Mouse (Mus musculus) MEL (cell line): ENCODE measurements around the gene Kif3a. TPM values are rescaled to one million over a fixed set of nuclear protein-coding genes. Genes with fewer than 3 reads are reported as not detected.

Source experiments
- DNase-seq: peaks from one replicate; pipeline ENCODE4 v3.0.0; 2011; ENCODE audit warnings: low read depth, low spot score
- H3K27ac ChIP-seq: 2 replicates; pipeline ENCODE4 v1.5.1; 2012; ENCODE audit warnings: low read depth, mild to moderate bottlenecking, control low read depth, low read length, moderate library complexity; ENCODE audit not compliant: control insufficient read depth
- H3K27me3 ChIP-seq, 2 experiments: fragments of 150-350 bp in 1 of 2; sonication (generic) in 1 of 2; 2 replicates each; pipeline ENCODE4 v1.6.1; 2012; ENCODE audit warnings: low read length in 2 of 2, mild to moderate bottlenecking in 2 of 2, improper control_type of control experiment in 1 of 2, moderate library complexity in 1 of 2; ENCODE audit not compliant: insufficient read depth in 2 of 2, control insufficient read depth in 1 of 2
- H3K36me3 ChIP-seq, 2 experiments: 2 replicates each; pipeline ENCODE4 v1.6.1; 2012 to 2014; ENCODE audit warnings: low read length in 2 of 2, improper control_type of control experiment in 1 of 2, inconsistent platforms in 1 of 2, mild to moderate bottlenecking in 1 of 2; ENCODE audit not compliant: insufficient read depth in 2 of 2, control insufficient read depth in 1 of 2
- H3K4me1 ChIP-seq, 2 experiments: fragments of 150-350 bp in 1 of 2; sonication (generic) in 1 of 2; 2 replicates each; pipeline ENCODE4 v1.6.1; 2012; ENCODE audit warnings: low read length in 2 of 2, improper control_type of control experiment in 1 of 2, mild to moderate bottlenecking in 1 of 2; ENCODE audit not compliant: insufficient read depth in 2 of 2, control insufficient read depth in 1 of 2
- H3K4me3 ChIP-seq, 2 experiments: fragments of 150-350 bp in 1 of 2; sonication (generic) in 1 of 2; 2 replicates each; pipeline ENCODE4 v1.5.1; 2012; ENCODE audit warnings: low read depth in 2 of 2, low read length in 2 of 2, mild to moderate bottlenecking in 2 of 2, moderate library complexity in 2 of 2, control low read depth in 1 of 2, improper control_type of control experiment in 1 of 2; ENCODE audit not compliant: control insufficient read depth in 1 of 2, insufficient read depth in 1 of 2
- H3K79me2 ChIP-seq: 2 replicates; pipeline ENCODE4 v1.6.1; 2012; ENCODE audit warnings: mild to moderate bottlenecking, low read length, moderate library complexity; ENCODE audit not compliant: control insufficient read depth, poor library complexity, insufficient read depth
- H3K9ac ChIP-seq: 2 replicates; pipeline ENCODE4 v1.6.1; 2012; ENCODE audit warnings: low read depth, mild to moderate bottlenecking, control low read depth, low read length, moderate library complexity; ENCODE audit not compliant: control insufficient read depth, poor library complexity, severe bottlenecking
- H3K9me3 ChIP-seq: fragments of 150-350 bp; sonication (generic); replicated peaks from 2 replicates; pipeline ENCODE4 v1.6.1; 2012; ENCODE audit warnings: mild to moderate bottlenecking, low read length, improper control_type of control experiment, moderate library complexity; ENCODE audit not compliant: insufficient read depth
- BHLHE40 ChIP-seq: IDR thresholded peaks from 2 replicates; pipeline ENCODE4 v1.6.1; 2012; ENCODE audit warnings: low read depth, mild to moderate bottlenecking, inconsistent platforms, low read length, improper control_type of control experiment, borderline replicate concordance
- CHD2 ChIP-seq: IDR thresholded peaks from 2 replicates; pipeline ENCODE4 v1.6.1; 2011; ENCODE audit warnings: low read length, improper control_type of control experiment
- ELF1 ChIP-seq: IDR thresholded peaks from 2 replicates; pipeline ENCODE4 v1.6.1; 2014; ENCODE audit warnings: low read depth, mild to moderate bottlenecking, inconsistent platforms, low read length, improper control_type of control experiment, moderate library complexity
- EP300 ChIP-seq, 2 experiments: IDR thresholded peaks; 2 replicates each; pipeline ENCODE4 v1.6.1; 2011; ENCODE audit warnings: improper control_type of control experiment in 2 of 2, low read length in 2 of 2, low read depth in 1 of 2, mild to moderate bottlenecking in 1 of 2
- ETS1 ChIP-seq: IDR thresholded peaks from 2 replicates; pipeline ENCODE4 v1.6.1; 2012; ENCODE audit warnings: low read depth, mild to moderate bottlenecking, inconsistent platforms, low read length, improper control_type of control experiment, moderate library complexity
- GATA1 ChIP-seq: IDR thresholded peaks from 2 replicates; pipeline ENCODE4 v1.6.1; 2011; ENCODE audit warnings: low read depth, low read length, improper control_type of control experiment
- JUND ChIP-seq: IDR thresholded peaks from 2 replicates; pipeline ENCODE4 v1.6.1; 2011; ENCODE audit warnings: low read depth, mild to moderate bottlenecking, improper control_type of control experiment, low read length
- MAFK ChIP-seq: IDR thresholded peaks from 2 replicates; pipeline ENCODE4 v1.6.1; 2011; ENCODE audit warnings: low read depth, mild to moderate bottlenecking, low read length, improper control_type of control experiment, borderline replicate concordance
- MAZ ChIP-seq: IDR thresholded peaks from 2 replicates; pipeline ENCODE4 v1.6.1; 2012; ENCODE audit warnings: low read depth, mild to moderate bottlenecking, inconsistent platforms, low read length, improper control_type of control experiment
- MYB ChIP-seq: IDR thresholded peaks from 2 replicates; pipeline ENCODE4 v1.6.1; 2011; ENCODE audit warnings: mild to moderate bottlenecking, low read depth, low read length, improper control_type of control experiment
- MYC ChIP-seq: IDR thresholded peaks from 2 replicates; pipeline ENCODE4 v1.6.1; 2011; ENCODE audit warnings: low read depth, mild to moderate bottlenecking, low read length, improper control_type of control experiment, moderate library complexity
- NELFE ChIP-seq: IDR thresholded peaks from 2 replicates; pipeline ENCODE4 v1.6.1; 2011; ENCODE audit warnings: low read depth, low read length, improper control_type of control experiment
- POLR2A ChIP-seq, 2 experiments: IDR thresholded peaks; 2 replicates each; pipeline ENCODE4 v1.6.1; 2011 to 2012; ENCODE audit warnings: low read length in 2 of 2, mild to moderate bottlenecking in 2 of 2, control low read depth in 1 of 2, improper control_type of control experiment in 1 of 2, low read depth in 1 of 2, moderate library complexity in 1 of 2; ENCODE audit not compliant: control insufficient read depth in 1 of 2, insufficient read depth in 1 of 2, poor library complexity in 1 of 2
- POLR2AphosphoS2 ChIP-seq: IDR thresholded peaks from 2 replicates; pipeline ENCODE4 v1.6.1; 2011; ENCODE audit warnings: low read length, improper control_type of control experiment
- RAD21 ChIP-seq: IDR thresholded peaks from 2 replicates; pipeline ENCODE4 v1.6.1; 2011; ENCODE audit warnings: mild to moderate bottlenecking, low read depth, low read length, improper control_type of control experiment
- RCOR1 ChIP-seq: IDR thresholded peaks from 2 replicates; pipeline ENCODE4 v1.6.1; 2012; ENCODE audit warnings: low read depth, mild to moderate bottlenecking, inconsistent platforms, low read length, improper control_type of control experiment
- SIN3A ChIP-seq: IDR thresholded peaks from 2 replicates; pipeline ENCODE4 v1.6.1; 2012; ENCODE audit warnings: low read length, improper control_type of control experiment, inconsistent platforms
- TBP ChIP-seq: IDR thresholded peaks from 2 replicates; pipeline ENCODE4 v1.8.0; 2011; ENCODE audit warnings: low read depth, low read length, improper control_type of control experiment
- TCF12 ChIP-seq: IDR thresholded peaks from 2 replicates; pipeline ENCODE4 v1.6.1; 2014; ENCODE audit warnings: low read depth, mild to moderate bottlenecking, inconsistent platforms, low read length, improper control_type of control experiment, moderate library complexity
- UBTF ChIP-seq: IDR thresholded peaks from 2 replicates; pipeline ENCODE4 v1.6.1; 2012; ENCODE audit warnings: low read depth, mild to moderate bottlenecking, inconsistent platforms, low read length, improper control_type of control experiment, moderate library complexity, borderline replicate concordance; ENCODE audit not compliant: insufficient read depth
- USF1 ChIP-seq: IDR thresholded peaks from 2 replicates; pipeline ENCODE4 v1.6.1; 2014; ENCODE audit warnings: low read depth, mild to moderate bottlenecking, inconsistent platforms, low read length, improper control_type of control experiment, moderate library complexity
- ZC3H11A ChIP-seq: IDR thresholded peaks from 2 replicates; pipeline ENCODE4 v1.6.1; 2012; ENCODE audit warnings: low read depth, mild to moderate bottlenecking, inconsistent platforms, low read length, improper control_type of control experiment
- ZKSCAN1 ChIP-seq: IDR thresholded peaks from 2 replicates; pipeline ENCODE4 v1.6.1; 2012; ENCODE audit warnings: low read depth, mild to moderate bottlenecking, inconsistent platforms, low read length, improper control_type of control experiment, moderate library complexity
- polyA plus RNA-seq, 2 experiments: library from polyadenylated mRNA; stranded (reverse) in 1 of 2; unstranded in 1 of 2; fragments of >175 nt in 1 of 2; fragments of >200 nt in 1 of 2; gene quantifications; 2 replicates each; pipeline versions ENCODE4 v1.2.1 to v1.2.4; 2012; ENCODE audit warnings: low replicate concordance in 2 of 2, low read depth in 1 of 2; ENCODE audit not compliant: insufficient read length in 2 of 2, insufficient read depth in 1 of 2, missing spikeins in 1 of 2
- total RNA-seq: library from RNA; depleted of rRNA; stranded (reverse); fragments of 300-350 nt; gene quantifications from 2 replicates; pipeline ENCODE4 v1.2.3, GENCODE M21; 2012

Kif3a gene
- total and polyA plus RNA-seq, 3 experiments, result 13.6 to 88.3 (median 17.1) TPM

DNA sequence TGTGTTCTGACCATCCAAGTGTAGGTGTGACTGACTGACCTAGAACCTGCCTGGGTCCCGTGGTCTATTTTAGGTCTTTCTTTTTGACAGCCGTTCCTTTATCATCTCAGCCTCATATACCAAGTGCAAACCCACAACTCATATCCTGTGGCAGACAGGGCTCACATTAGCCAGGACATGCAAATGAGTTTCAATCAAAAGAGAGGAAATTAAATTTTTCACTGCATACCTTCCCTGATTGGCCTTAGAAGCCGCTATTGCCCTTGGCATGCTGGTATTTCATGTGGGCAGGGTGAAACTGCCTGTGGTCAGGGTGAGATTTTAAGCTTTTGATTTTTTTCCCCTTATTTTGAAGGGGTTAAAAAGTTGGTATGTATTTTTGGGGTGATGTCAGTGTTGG is 42.5 kb downstream of the Kif3a start (continued):
- TF ChIP-seq POLR2A (IDR thresholded peaks at IDR 0.05; ENCODE audit: control insufficient read depth in 1 of 2, insufficient read depth in 1 of 2, low read depth in 1 of 2, low read length in 2 of 2, poor library complexity in 1 of 2) (no peak), ETS1 (0 out of 2 replicates have a peak, but pooled peaks have one; percentile 23), GATA1 (0 out of 2 replicates have a peak, but pooled peaks have one; percentile 9), UBTF (no peak), RAD21 (no peak), TCF12 (peak; percentile 52; the same call in 1 of the 2 replicates), NELFE (no peak), MYB (no peak), POLR2AphosphoS2 (no peak), ZC3H11A (no peak), MAFK (no peak), CHD2 (no peak), USF1 (no peak), MAZ (no peak)

DNA sequence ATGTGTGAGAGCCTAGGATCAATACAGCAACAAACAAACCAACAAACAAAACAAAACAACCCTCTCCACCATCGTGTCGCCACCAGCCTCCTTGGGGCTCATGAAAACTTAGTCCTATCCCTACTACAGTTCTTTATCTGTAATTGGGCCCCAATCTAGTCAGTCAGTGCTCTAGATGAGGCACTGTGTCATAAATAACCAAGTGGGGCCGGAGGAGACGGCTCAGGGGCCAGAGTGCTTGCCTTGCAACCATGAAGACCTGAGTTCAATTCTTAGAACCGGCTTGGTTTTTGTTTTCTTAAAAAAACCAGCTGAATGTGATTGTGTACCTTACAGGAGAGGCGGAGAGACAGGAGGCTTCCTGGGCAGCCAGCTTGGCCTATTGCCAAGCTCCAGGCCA is 48.0 kb downstream of the Kif3a start:
- Histone ChIP-seq H3K27me3 (no peaks in the 10 kb centered on the region), H3K27ac (peak overlapping the region; percentile 97), H3K9me3 (no peaks in the 10 kb centered on the region), H3K4me1 (peaks cover 30 to 40% of the 10 kb centered on the region in 2 experiments), H3K79me2 (peaks cover 22% of the 10 kb centered on the region), H3K36me3 (peaks cover 0 to 38% of the 10 kb centered on the region in 2 experiments), H3K4me3 (peak overlapping the region; percentile 83 to 97), H3K9ac (peak overlapping the region; percentile 88)
- DNase-seq, result peak; percentile 71
- TF ChIP-seq JUND (no peak), GATA1 (peak; percentile 49), ETS1 (no peak), SIN3A (peak; percentile 31; the same call in 1 of the 2 replicates), RCOR1 (no peak), MAFK (peak; percentile 44; the same call in 1 of the 2 replicates), ELF1 (peak; percentile 21; the same call in 1 of the 2 replicates), POLR2A (IDR thresholded peaks at IDR 0.05; ENCODE audit: control insufficient read depth in 1 of 2, insufficient read depth in 1 of 2, low read depth in 1 of 2, low read length in 2 of 2, poor library complexity in 1 of 2) (peak in 1 of 2 experiments; percentile 23; a peak in 1 of 4 replicates), BHLHE40 (0 out of 2 replicates have a peak, but pooled peaks have one; percentile 14), NELFE (no peak), MYB (no peak), MAZ (0 out of 2 replicates have a peak, but pooled peaks have one; percentile 48), TBP (peak; percentile 95), ZKSCAN1 (0 out of 2 replicates have a peak, but pooled peaks have one; percentile 7), EP300 (IDR thresholded peaks at IDR 0.05; ENCODE audit: low read depth in 1 of 2, low read length in 2 of 2) (peak in 1 of 2 experiments; percentile 51; a peak in 2 of 4 replicates), MYC (no peak)
